Mouse (Mus musculus) heart, embryonic 11.5 days (tissue): Measurements from ENCODE around the gene Phf1. TPM values are rescaled to one million over a fixed set of nuclear protein-coding genes. Genes with fewer than 3 reads are reported as not detected.

Experiments
- ATAC-seq: fragments of 200-750 bp; cut with Nextera tagmentation; replicated peaks from 2 replicates; pipeline ENCODE4 v1.8.0; 2017; ENCODE audit warnings: moderate library complexity; ENCODE audit not compliant: insufficient number of reproducible peaks, low FRiP score, low TSS enrichment
- H3K27ac ChIP-seq: fragments of 300-500 bp; sonication (generic); 2 replicates; pipeline ENCODE4 v1.5.1; 2014; ENCODE audit warnings: mild to moderate bottlenecking, low read depth, low read length
- H3K27me3 ChIP-seq: fragments of 300-500 bp; sonication (generic); 2 replicates; pipeline ENCODE4 v1.6.1; 2014; ENCODE audit warnings: mild to moderate bottlenecking, low read length, mixed read lengths; ENCODE audit not compliant: control insufficient read depth, insufficient read depth
- H3K36me3 ChIP-seq: fragments of 300-500 bp; sonication (generic); 2 replicates; pipeline ENCODE4 v1.6.1; 2014; ENCODE audit warnings: mild to moderate bottlenecking, low read length, moderate library complexity, mixed read lengths; ENCODE audit not compliant: control insufficient read depth, insufficient read depth
- H3K4me1 ChIP-seq: fragments of 300-500 bp; sonication (generic); 2 replicates; pipeline ENCODE4 v1.6.1; 2014; ENCODE audit warnings: low read length; ENCODE audit not compliant: control insufficient read depth, insufficient read depth
- H3K4me2 ChIP-seq: fragments of 300-500 bp; sonication (generic); 2 replicates; pipeline ENCODE4 v1.6.1; 2014; ENCODE audit warnings: mild to moderate bottlenecking, moderate library complexity
- H3K4me3 ChIP-seq: fragments of 300-500 bp; sonication (generic); 2 replicates; pipeline ENCODE4 v1.5.1; 2014; ENCODE audit warnings: low read depth, low read length
- H3K9ac ChIP-seq: fragments of 300-500 bp; sonication (generic); 2 replicates; pipeline ENCODE4 v1.6.1; 2014; ENCODE audit warnings: mild to moderate bottlenecking, low read depth, low read length, moderate library complexity
- H3K9me3 ChIP-seq: fragments of 300-500 bp; sonication (generic); replicated peaks from 2 replicates; pipeline ENCODE4 v1.6.1; 2016; ENCODE audit warnings: low read length; ENCODE audit not compliant: control insufficient read depth
- WGBS: fragments of 180-500 bp; shearing (Covaris S2); extraction: QIAGEN DNeasy Blood & Tissue Kit; methylation state at CpG from one replicate; pipeline ENCODE4 v1.1.7; 2014; ENCODE audit not compliant: insufficient replicate concordance; 5-methylcytosine and 5-hydroxymethylcytosine counted together
- polyA plus RNA-seq: library from polyadenylated mRNA; unstranded; fragments of >200 nt; fragmentation: Nextera tagmentation; extraction: Ambion mirVana; gene quantifications from 2 replicates; pipeline ENCODE4 v1.2.1, GENCODE M21; 2014

The Phf1 gene
- polyA plus RNA-seq, 1 experiment from 2014 or later: 5.7 TPM

- peak overlapping the region; percentile 81 for H3K9ac ChIP-seq
- peaks cover 38% of the 10 kb centered on the region for H3K4me1 ChIP-seq
- H3K4me2 ChIP-seq: peak overlapping the region; percentile 88
- H3K36me3 ChIP-seq: no peaks in the 10 kb centered on the region
- peak; percentile 41; the same call in 1 of the 2 replicates for ATAC-seq
- peaks cover 3% of the 10 kb centered on the region; the same call in 1 of the 2 replicates for H3K27me3 ChIP-seq
- peak overlapping the region; percentile 71 for H3K27ac ChIP-seq
- WGBS: 1% methylated on average over 33 of the region's 37 CpGs
- H3K4me3 ChIP-seq: peak overlapping the region; percentile 51
- no peaks in the 10 kb centered on the region for H3K9me3 ChIP-seq
These were observed 13.7 kb downstream of the Phf1 start for GRCm38 (mm10) chr17:26946567-26946966.

- H3K4me2 ChIP-seq: peak overlapping the region; percentile 88
- no peaks in the 10 kb centered on the region for H3K9me3 ChIP-seq
- H3K4me1 ChIP-seq: peaks cover 47% of the 10 kb centered on the region
- peak overlapping the region; percentile 16; the same call in 1 of the 2 replicates for H3K9ac ChIP-seq
- 50% methylated on average over 12 of the region's 12 CpGs for WGBS
- no peak for ATAC-seq
- H3K27me3 ChIP-seq: peaks cover 6% of the 10 kb centered on the region; the same call in 1 of the 2 replicates
- no peak overlapping the region for H3K4me3 ChIP-seq
- H3K27ac ChIP-seq: no peak overlapping the region
- no peaks in the 10 kb centered on the region for H3K36me3 ChIP-seq
These were observed 14.6 kb downstream of the Phf1 start for GRCm38 (mm10) chr17:26947231-26948100.

- peaks cover 9% of the 10 kb centered on the region; the same call in 1 of the 2 replicates for H3K27me3 ChIP-seq
- WGBS: under 1% methylated on average over 36 of the region's 87 CpGs
- ATAC-seq: peak; percentile 13; the same call in 1 of the 2 replicates
- H3K9ac ChIP-seq: peak overlapping the region; percentile 83
- peak overlapping the region; percentile 100 for H3K4me2 ChIP-seq
- peak overlapping the region; percentile 62 for H3K27ac ChIP-seq
- H3K4me3 ChIP-seq: peak overlapping the region; percentile 84
- H3K9me3 ChIP-seq: no peaks in the 10 kb centered on the region
- H3K36me3 ChIP-seq: no peaks in the 10 kb centered on the region
- peaks cover 57% of the 10 kb centered on the region for H3K4me1 ChIP-seq
These were observed 15.6 kb downstream of the Phf1 start for GRCm38 (mm10) chr17:26948316-26949050.

GRCm38 (mm10) chr17:26949051-26949577, 16.3 kb downstream of the Phf1 start:
- Histone ChIP-seq H3K4me3 (peak overlapping the region; percentile 84), H3K36me3 (no peaks in the 10 kb centered on the region), H3K4me1 (peaks cover 57% of the 10 kb centered on the region), H3K9ac (peak overlapping the region; percentile 83), H3K9me3 (no peaks in the 10 kb centered on the region), H3K27me3 (peaks cover 9% of the 10 kb centered on the region; the same call in 1 of the 2 replicates), H3K4me2 (peak overlapping the region; percentile 100), H3K27ac (peak overlapping the region; percentile 62)
- WGBS: 20% methylated on average over 9 of the region's 14 CpGs
- peak; percentile 13 for ATAC-seq

GRCm38 (mm10) chr17:26949866-26950265, 17.0 kb downstream of the Phf1 start:
- Histone ChIP-seq H3K36me3 (0 out of 2 replicates have a peak, but pooled peaks cover 1% of the 10 kb centered on the region), H3K4me1 (peaks cover 64% of the 10 kb centered on the region), H3K9ac (no peak overlapping the region), H3K27ac (no peak overlapping the region), H3K4me3 (no peak overlapping the region), H3K9me3 (no peaks in the 10 kb centered on the region), H3K27me3 (peaks cover 9% of the 10 kb centered on the region; the same call in 1 of the 2 replicates), H3K4me2 (peak overlapping the region; percentile 1; the same call in 1 of the 2 replicates)
- no peak for ATAC-seq
- WGBS: 49% methylated on average over 5 of the region's 5 CpGs

- H3K27me3 ChIP-seq: peaks cover 9% of the 10 kb centered on the region; the same call in 1 of the 2 replicates
- no peaks in the 10 kb centered on the region for H3K9me3 ChIP-seq
- no peak overlapping the region for H3K27ac ChIP-seq
- H3K36me3 ChIP-seq: 0 out of 2 replicates have a peak, but pooled peaks cover 4% of the 10 kb centered on the region
- peak overlapping the region; percentile 69 for H3K4me2 ChIP-seq
- peak overlapping the region; percentile 42 for H3K4me3 ChIP-seq
- no peak for ATAC-seq
- peak overlapping the region; percentile 65; the same call in 1 of the 2 replicates for H3K9ac ChIP-seq
- WGBS: 34% methylated on average over 7 of the region's 7 CpGs
- H3K4me1 ChIP-seq: peaks cover 66% of the 10 kb centered on the region
These were observed 17.9 kb downstream of the Phf1 start for GRCm38 (mm10) chr17:26950560-26951288.

- H3K4me2 ChIP-seq: peak overlapping the region; percentile 69
- peak overlapping the region; percentile 65 for H3K9ac ChIP-seq
- no peaks in the 10 kb centered on the region for H3K9me3 ChIP-seq
- H3K27ac ChIP-seq: 0 out of 2 replicates have a peak overlapping the region, but pooled peaks have one; percentile 50
- no peak for ATAC-seq
- WGBS: 1% methylated on average over 9 of the region's 11 CpGs
- peak overlapping the region; percentile 42 for H3K4me3 ChIP-seq
- H3K27me3 ChIP-seq: peaks cover 9% of the 10 kb centered on the region; the same call in 1 of the 2 replicates
- peaks cover 60% of the 10 kb centered on the region for H3K4me1 ChIP-seq
- H3K36me3 ChIP-seq: peaks cover 7% of the 10 kb centered on the region; the same call in 1 of the 2 replicates
These were observed 18.6 kb downstream of the Phf1 start for GRCm38 (mm10) chr17:26951406-26951805.
